Mouse (Mus musculus) midbrain, embryonic 12.5 days (tissue): ENCODE measurements around the gene Sp3. TPM values are rescaled to one million over a fixed set of nuclear protein-coding genes. Genes with fewer than 3 reads are reported as not detected.

Source experiments
- ATAC-seq: fragments of 200-750 bp; cut with Nextera tagmentation; 2 replicates; pipeline ENCODE4 v1.8.0; 2017; ENCODE audit warnings: low read depth, moderate TSS enrichment, moderate library complexity; ENCODE audit not compliant: low FRiP score
- H3K27ac ChIP-seq: fragments of 300-500 bp; sonication (generic); replicated peaks from 2 replicates; pipeline ENCODE4 v1.5.1; 2016; ENCODE audit warnings: mild to moderate bottlenecking
- H3K27me3 ChIP-seq: fragments of 300-500 bp; sonication (generic); 2 replicates; pipeline ENCODE4 v1.6.1; 2016; ENCODE audit warnings: mild to moderate bottlenecking
- H3K36me3 ChIP-seq: fragments of 300-500 bp; sonication (generic); 2 replicates; pipeline ENCODE4 v1.6.1; 2016
- H3K4me1 ChIP-seq: fragments of 300-500 bp; sonication (generic); 2 replicates; pipeline ENCODE4 v1.6.1; 2016
- H3K4me2 ChIP-seq: fragments of 300-500 bp; sonication (generic); replicated peaks from 2 replicates; pipeline ENCODE4 v1.6.1; 2016; ENCODE audit warnings: mild to moderate bottlenecking, moderate library complexity
- H3K4me3 ChIP-seq: fragments of 300-500 bp; sonication (generic); 2 replicates; pipeline ENCODE4 v1.5.1; 2016; ENCODE audit warnings: mild to moderate bottlenecking
- H3K9ac ChIP-seq: fragments of 300-500 bp; sonication (generic); replicated peaks from 2 replicates; pipeline ENCODE4 v1.6.1; 2016; ENCODE audit warnings: mild to moderate bottlenecking, moderate library complexity
- H3K9me3 ChIP-seq: fragments of 300-500 bp; sonication (generic); 2 replicates; pipeline ENCODE4 v1.6.1; 2016; ENCODE audit warnings: mild to moderate bottlenecking
- WGBS: fragments of 180-500 bp; shearing (Covaris S2); methylation state at CpG from one replicate; pipeline ENCODE4 v1.1.7; 2016; 5-methylcytosine and 5-hydroxymethylcytosine counted together
- polyA plus RNA-seq: library from polyadenylated mRNA; unstranded; fragments of >200 nt; fragmentation: Nextera tagmentation; extraction: Ambion mirVana; gene quantifications from 2 replicates; pipeline ENCODE4 v1.2.1, GENCODE M21; 2016

The Sp3 gene
- polyA plus RNA-seq, 1 experiment from 2014 or later: 70.8 TPM

- 92% methylated on average over 4 of the region's 4 CpGs for WGBS
- no peak overlapping the region for H3K27ac ChIP-seq
- H3K9ac ChIP-seq: no peak overlapping the region
- peaks cover 8% of the 10 kb centered on the region; the same call in 1 of the 2 replicates for H3K4me1 ChIP-seq
- no peaks in the 10 kb centered on the region for H3K27me3 ChIP-seq
- no peak overlapping the region for H3K4me3 ChIP-seq
- H3K4me2 ChIP-seq: no peak overlapping the region
- peaks cover 30% of the 10 kb centered on the region for H3K36me3 ChIP-seq
- ATAC-seq: no peak
- no peaks in the 10 kb centered on the region for H3K9me3 ChIP-seq
These were observed 9.9 kb downstream of the Sp3 start for GRCm38 (mm10) chr2:72970302-72970701.

- H3K4me2 ChIP-seq: no peak overlapping the region
- no peaks in the 10 kb centered on the region for H3K27me3 ChIP-seq
- peaks cover 30% of the 10 kb centered on the region for H3K36me3 ChIP-seq
These were observed 11.7 kb downstream of the Sp3 start for GRCm38 (mm10) chr2:72968536-72968935.

GRCm38 (mm10) chr2:72965450-72965849 is 14.8 kb downstream of the Sp3 start:
- Histone ChIP-seq H3K9ac (no peak overlapping the region), H3K4me2 (no peak overlapping the region), H3K9me3 (no peaks in the 10 kb centered on the region), H3K27me3 (no peaks in the 10 kb centered on the region), H3K4me3 (no peak overlapping the region), H3K36me3 (peaks cover 38% of the 10 kb centered on the region), H3K27ac (no peak overlapping the region), H3K4me1 (0 out of 2 replicates have a peak, but pooled peaks cover 3% of the 10 kb centered on the region)
- no peak for ATAC-seq
- WGBS: 97% methylated on average over 2 of the region's 2 CpGs

More at GRCm38 (mm10) chr2:72968536-72968935, 11.7 kb downstream of the Sp3 start:
- Histone ChIP-seq H3K27ac (no peak overlapping the region), H3K9me3 (no peaks in the 10 kb centered on the region), H3K4me1 (0 out of 2 replicates have a peak, but pooled peaks cover 3% of the 10 kb centered on the region), H3K9ac (no peak overlapping the region), H3K4me3 (no peak overlapping the region)
- WGBS: 92% methylated on average over 1 of the region's 1 CpGs
- ATAC-seq: no peak

- Histone ChIP-seq H3K4me1 (no peaks in the 10 kb centered on the region), H3K27ac (no peak overlapping the region), H3K4me3 (no peak overlapping the region), H3K9me3 (no peaks in the 10 kb centered on the region), H3K27me3 (no peaks in the 10 kb centered on the region), H3K4me2 (no peak overlapping the region), H3K36me3 (peaks cover 48% of the 10 kb centered on the region), H3K9ac (no peak overlapping the region)
- over 99% methylated on average over 3 of the region's 3 CpGs for WGBS
- no peak for ATAC-seq
These were observed 23.8 kb downstream of the Sp3 start for GRCm38 (mm10) chr2:72956415-72956814.

GRCm38 (mm10) chr2:72952979-72953378 is 27.3 kb downstream of the Sp3 start:
- H3K36me3 ChIP-seq: peaks cover 31% of the 10 kb centered on the region; the same call in 1 of the 2 replicates
- 97% methylated on average over 3 of the region's 3 CpGs for WGBS
- H3K27ac ChIP-seq: no peak overlapping the region
- H3K9ac ChIP-seq: no peak overlapping the region
- no peaks in the 10 kb centered on the region for H3K9me3 ChIP-seq
- no peak overlapping the region for H3K4me2 ChIP-seq
- no peaks in the 10 kb centered on the region for H3K27me3 ChIP-seq
- ATAC-seq: no peak
- no peaks in the 10 kb centered on the region for H3K4me1 ChIP-seq
- no peak overlapping the region for H3K4me3 ChIP-seq

- Histone ChIP-seq H3K27ac (no peak overlapping the region), H3K4me2 (no peak overlapping the region), H3K4me1 (no peaks in the 10 kb centered on the region), H3K9ac (no peak overlapping the region), H3K36me3 (peaks cover 9% of the 10 kb centered on the region), H3K27me3 (no peaks in the 10 kb centered on the region), H3K9me3 (no peaks in the 10 kb centered on the region), H3K4me3 (no peak overlapping the region)
- no peak for ATAC-seq
- 7% methylated on average over 1 of the region's 1 CpGs for WGBS
These were observed 44.3 kb downstream of the Sp3 start for GRCm38 (mm10) chr2:72935937-72936336.

GRCm38 (mm10) chr2:72932186-72932585 is 48.1 kb downstream of the Sp3 start:
- no peak for ATAC-seq
- Histone ChIP-seq H3K4me1 (no peaks in the 10 kb centered on the region), H3K27ac (no peak overlapping the region), H3K4me3 (no peak overlapping the region), H3K27me3 (no peaks in the 10 kb centered on the region), H3K36me3 (no peaks in the 10 kb centered on the region; the same call in 1 of the 2 replicates), H3K4me2 (no peak overlapping the region), H3K9ac (no peak overlapping the region), H3K9me3 (no peaks in the 10 kb centered on the region)

GRCm38 (mm10) chr2:72924981-72925380 is 55.3 kb downstream of the Sp3 start:
- H3K27me3 ChIP-seq: no peaks in the 10 kb centered on the region
- no peaks in the 10 kb centered on the region for H3K9me3 ChIP-seq
- ATAC-seq: no peak
- WGBS: 74% methylated on average over 10 of the region's 10 CpGs
- no peak overlapping the region for H3K9ac ChIP-seq
- no peak overlapping the region for H3K27ac ChIP-seq
- H3K4me2 ChIP-seq: no peak overlapping the region
- H3K4me3 ChIP-seq: no peak overlapping the region
- H3K4me1 ChIP-seq: no peaks in the 10 kb centered on the region
- no peaks in the 10 kb centered on the region for H3K36me3 ChIP-seq

GRCm38 (mm10) chr2:72916170-72916569 is 64.1 kb downstream of the Sp3 start:
- H3K4me1 ChIP-seq: no peaks in the 10 kb centered on the region
- no peaks in the 10 kb centered on the region for H3K9me3 ChIP-seq
- H3K27me3 ChIP-seq: no peaks in the 10 kb centered on the region
- no peaks in the 10 kb centered on the region for H3K36me3 ChIP-seq
- WGBS: 76% methylated on average over 4 of the region's 4 CpGs
- no peak overlapping the region for H3K4me3 ChIP-seq
- no peak overlapping the region for H3K9ac ChIP-seq
- H3K27ac ChIP-seq: no peak overlapping the region
- H3K4me2 ChIP-seq: no peak overlapping the region
- ATAC-seq: no peak

- WGBS: 90% methylated on average over 7 of the region's 7 CpGs
- no peak for ATAC-seq
These were observed 64.9 kb downstream of the Sp3 start for GRCm38 (mm10) chr2:72915245-72915930.

GRCm38 (mm10) chr2:72913458-72913760 is 66.8 kb downstream of the Sp3 start:
- no peaks in the 10 kb centered on the region for H3K36me3 ChIP-seq
- H3K9me3 ChIP-seq: no peaks in the 10 kb centered on the region
- no peak overlapping the region for H3K9ac ChIP-seq
- H3K27ac ChIP-seq: no peak overlapping the region
- H3K4me1 ChIP-seq: no peaks in the 10 kb centered on the region
- no peaks in the 10 kb centered on the region for H3K27me3 ChIP-seq
- no peak overlapping the region for H3K4me2 ChIP-seq
- WGBS: 82% methylated on average over 7 of the region's 7 CpGs
- H3K4me3 ChIP-seq: no peak overlapping the region
- no peak for ATAC-seq

More at GRCm38 (mm10) chr2:72915245-72915930, 64.9 kb downstream of the Sp3 start:
- no peaks in the 10 kb centered on the region for H3K36me3 ChIP-seq
- H3K9ac ChIP-seq: no peak overlapping the region
- H3K4me3 ChIP-seq: no peak overlapping the region
- no peaks in the 10 kb centered on the region for H3K4me1 ChIP-seq
- H3K27ac ChIP-seq: no peak overlapping the region
- H3K4me2 ChIP-seq: no peak overlapping the region
- H3K9me3 ChIP-seq: no peaks in the 10 kb centered on the region
- no peaks in the 10 kb centered on the region for H3K27me3 ChIP-seq

GRCm38 (mm10) chr2:72912708-72913457 is 67.4 kb downstream of the Sp3 start:
- WGBS: 88% methylated on average over 11 of the region's 11 CpGs
- Histone ChIP-seq H3K9me3 (no peaks in the 10 kb centered on the region), H3K27ac (no peak overlapping the region), H3K9ac (no peak overlapping the region), H3K4me1 (no peaks in the 10 kb centered on the region), H3K4me2 (no peak overlapping the region), H3K27me3 (no peaks in the 10 kb centered on the region), H3K4me3 (no peak overlapping the region), H3K36me3 (no peaks in the 10 kb centered on the region)
- no peak for ATAC-seq
